8 mouse cellular contexts compared by ENCODE assay signal in genomic region chr5:35679256-35680155, GRCm38 (mm10). TPM values are rescaled to one million over a fixed set of nuclear protein-coding genes. Genes with fewer than 3 reads are reported as not detected.
A peak's percentile ranks its signal among the peaks of the same experiment; 100 is the strongest.
DNase-seq lines count a peak whose midpoint lies in the region; ATAC-seq lines count a peak whose summit lies in the region.

Gene Htra3 (minus strand): TSS chr5:35679782.

- peak within 1 kb of the TSS; percentile 87 for H3K4me2 ChIP-seq in kidney, embryonic 16.5 days (replicated peaks; ENCODE audit: low read depth, low read length)
- H3K4me2 ChIP-seq in intestine, embryonic 14.5 days (ENCODE audit: low read length): peak within 1 kb of the TSS; percentile 93

- peaks cover 27% of the 10 kb centered on the region for H3K27me3 ChIP-seq in kidney, embryonic 16.5 days (ENCODE audit: insufficient read depth, low read length)
- H3K27me3 ChIP-seq in intestine, embryonic 14.5 days (replicated peaks; ENCODE audit: control insufficient read depth, insufficient read depth, low read length): peaks cover 30% of the 10 kb centered on the region

- ATAC-seq in kidney, embryonic 16.5 days (ENCODE audit: low FRiP score, low TSS enrichment): peak; percentile 67; the same call in 1 of the 2 replicates
- ATAC-seq in intestine, embryonic 14.5 days (replicated peaks; ENCODE audit: low FRiP score, low TSS enrichment, low read depth): peak; percentile 51

- DNase-seq in kidney, adult 8-10 months: no peak
- DNase-seq in adrenal gland, postnatal 25 days: peak; percentile 67
- DNase-seq in gastrocnemius, postnatal 4 days (ENCODE audit: low spot score in 2 of 2): peak; percentile 64 to 71
- peak; percentile 64 for DNase-seq in intestine, embryonic 14.5 days (ENCODE audit: low spot score)
- DNase-seq in lung, postnatal 10 days: peak; percentile 53
- DNase-seq in urinary bladder, adult 2 months (ENCODE audit: low spot score): no peak
- no peak for DNase-seq in Muller cell, postnatal 12 days (ENCODE audit: inconsistent ontology term)

- WGBS in kidney, embryonic 16.5 days: 8% methylated on average over 39 of the region's 42 CpGs
- WGBS in intestine, embryonic 14.5 days: 8% methylated on average over 41 of the region's 42 CpGs

- H3K4me3 ChIP-seq in kidney, embryonic 16.5 days (ENCODE audit: low read length): peak within 1 kb of the TSS; percentile 52
- H3K4me3 ChIP-seq in intestine, embryonic 14.5 days (ENCODE audit: low read depth, low read length): peak within 1 kb of the TSS; percentile 49

- no peaks in the 10 kb centered on the region for H3K36me3 ChIP-seq in kidney, embryonic 16.5 days (ENCODE audit: insufficient read depth, low read length)
- H3K36me3 ChIP-seq in intestine, embryonic 14.5 days (ENCODE audit: control insufficient read depth, insufficient read depth, low read length): no peaks in the 10 kb centered on the region

- no peak within 1 kb of the TSS for H3K27ac ChIP-seq in kidney, embryonic 16.5 days (ENCODE audit: low read length)
- H3K27ac ChIP-seq in intestine, embryonic 14.5 days (ENCODE audit: low read depth): no peak within 1 kb of the TSS

- peaks cover 13% of the 10 kb centered on the region for H3K4me1 ChIP-seq in kidney, embryonic 16.5 days (ENCODE audit: insufficient read depth, low read length)
- peaks cover 11% of the 10 kb centered on the region for H3K4me1 ChIP-seq in intestine, embryonic 14.5 days (replicated peaks; ENCODE audit: control insufficient read depth, insufficient read depth, low read length)

- H3K9ac ChIP-seq in kidney, embryonic 16.5 days (replicated peaks; ENCODE audit: low read length): peak within 1 kb of the TSS; percentile 67
- H3K9ac ChIP-seq in intestine, embryonic 14.5 days (ENCODE audit: low read length): peak within 1 kb of the TSS; percentile 69

- no peaks in the 10 kb centered on the region for H3K9me3 ChIP-seq in kidney, embryonic 16.5 days (ENCODE audit: low read length)
- no peaks in the 10 kb centered on the region for H3K9me3 ChIP-seq in intestine, embryonic 14.5 days (ENCODE audit: control insufficient read depth, low read length)

RNA-seq across cellular contexts. Expression of gene Htra3, which starts in this region (rescaled TPM):
- polyA plus RNA-seq in kidney, embryonic 16.5 days (2015; fragmentation: Nextera tagmentation; extraction: Ambion mirVana): 16.9 and 18.4 TPM in 2 replicates
- 35.5 and 44.3 TPM in 2 replicates for total RNA-seq in adrenal gland, postnatal 25 days (2021)
- total RNA-seq in gastrocnemius, postnatal 4 days (2021): 100 to 1,000 TPM in 1 of 2 experiments, 10 to 100 TPM in 1; 97.0 to 102 TPM
- polyA plus RNA-seq in intestine, embryonic 14.5 days (2014; fragmentation: Nextera tagmentation; extraction: Ambion mirVana): 39.1 and 47.9 TPM in 2 replicates
- polyA plus RNA-seq in urinary bladder, adult 2 months (2012; rRNA removed): 90.2 and 126 TPM in 2 replicates

Comparison
In these comparisons a context has a peak if more than half of its experiments do, and no peak if none do; other contexts are left out.
1. DNase-seq: peak in adrenal gland, postnatal 25 days (single experiment), gastrocnemius, postnatal 4 days (2 of 2), intestine, embryonic 14.5 days (single experiment) and lung, postnatal 10 days (single experiment); none in kidney, adult 8-10 months (0 of 2), urinary bladder, adult 2 months (single experiment) and Muller cell, postnatal 12 days (single experiment).